Mouse (Mus musculus): ENCODE results near the gene Pus1. TPM values are rescaled to one million over a fixed set of nuclear protein-coding genes. Genes with fewer than 3 reads are reported as not detected.

Pus1 gene
- polyA plus RNA-seq (2014; fragmentation: Nextera tagmentation; extraction: Ambion mirVana): 9.8 and 11.5 TPM in 2 replicates

GRCm38 (mm10) chr5:110779998-110780760 lies at the start of gene Pus1:
TSS of gene Pus1 (minus strand) at chr5:110780659.
- H3K4me1 ChIP-seq (replicated peaks; ENCODE audit: control insufficient read depth, insufficient read depth, low read length): peaks cover 6% of the 10 kb centered on the region; the same call in 1 of the 2 replicates
- H3K9me3 ChIP-seq (ENCODE audit: control insufficient read depth, low read length): no peaks in the 10 kb centered on the region
- H3K4me3 ChIP-seq (replicated peaks; ENCODE audit: low read length): peak within 1 kb of the TSS; percentile 69
- ATAC-seq (ENCODE audit: low FRiP score) (peak; percentile 82), DNase-seq (ENCODE audit: low spot score) (peak; percentile 90)
- no peaks in the 10 kb centered on the region for H3K27me3 ChIP-seq (ENCODE audit: control insufficient read depth, insufficient read depth, low read length)
- H3K36me3 ChIP-seq (replicated peaks; ENCODE audit: control insufficient read depth, insufficient read depth): peaks cover 23% of the 10 kb centered on the region
- H3K9ac ChIP-seq: peak within 1 kb of the TSS; percentile 73
- H3K4me2 ChIP-seq (replicated peaks): peak within 1 kb of the TSS; percentile 92
- H3K27ac ChIP-seq: no peak within 1 kb of the TSS
- WGBS: 0% methylated on average over 57 of the region's 57 CpGs

DNA sequence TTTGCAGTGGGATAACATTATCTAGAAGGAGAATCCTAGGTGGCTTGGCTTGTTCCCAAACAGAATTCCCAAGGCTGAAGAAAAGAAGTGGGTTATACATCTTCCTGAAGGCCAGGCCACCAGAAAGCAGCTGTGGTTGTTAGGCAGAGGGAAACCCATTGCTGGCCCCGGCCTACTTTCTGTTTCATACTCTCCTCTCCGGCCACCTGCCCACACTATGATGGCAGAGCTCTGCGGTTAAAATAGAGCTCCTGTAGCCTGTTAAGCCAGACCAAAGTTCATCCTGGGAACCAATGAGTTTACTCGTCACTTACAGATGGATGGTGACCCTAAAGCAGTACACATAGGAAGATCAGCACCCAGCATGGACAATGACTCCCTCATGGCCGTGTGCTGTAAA lies 47.1 kb upstream of the Pus1 start:
- Histone ChIP-seq H3K4me1 (replicated peaks; ENCODE audit: control insufficient read depth, insufficient read depth, low read length) (no peaks in the 10 kb centered on the region), H3K9me3 (ENCODE audit: control insufficient read depth, low read length) (no peaks in the 10 kb centered on the region), H3K4me2 (replicated peaks) (no peak overlapping the region), H3K27ac (no peak overlapping the region), H3K9ac (no peak overlapping the region), H3K4me3 (replicated peaks; ENCODE audit: low read length) (no peak overlapping the region), H3K27me3 (ENCODE audit: control insufficient read depth, insufficient read depth, low read length) (no peaks in the 10 kb centered on the region), H3K36me3 (replicated peaks; ENCODE audit: control insufficient read depth, insufficient read depth) (no peaks in the 10 kb centered on the region)
- 96% methylated on average over 5 of the region's 5 CpGs for WGBS
- DNase-seq (ENCODE audit: low spot score) (no peak), ATAC-seq (ENCODE audit: low FRiP score) (no peak)

GRCm38 (mm10) chr5:110826781-110827495 lies 46.5 kb upstream of the Pus1 start:
- no peak overlapping the region for H3K27ac ChIP-seq
- H3K4me2 ChIP-seq (replicated peaks): no peak overlapping the region
- no peaks in the 10 kb centered on the region for H3K27me3 ChIP-seq (ENCODE audit: control insufficient read depth, insufficient read depth, low read length)
- H3K4me3 ChIP-seq (replicated peaks; ENCODE audit: low read length): no peak overlapping the region
- 88% methylated on average over 8 of the region's 8 CpGs for WGBS
- no peaks in the 10 kb centered on the region for H3K4me1 ChIP-seq (replicated peaks; ENCODE audit: control insufficient read depth, insufficient read depth, low read length)
- H3K9ac ChIP-seq: no peak overlapping the region
- no peak for ATAC-seq (ENCODE audit: low FRiP score)
- DNase-seq (ENCODE audit: low spot score): no peak
- H3K36me3 ChIP-seq (replicated peaks; ENCODE audit: control insufficient read depth, insufficient read depth): no peaks in the 10 kb centered on the region
- H3K9me3 ChIP-seq (ENCODE audit: control insufficient read depth, low read length): no peaks in the 10 kb centered on the region

GRCm38 (mm10) chr5:110824421-110824820 lies 44.0 kb upstream of the Pus1 start:
- Histone ChIP-seq H3K27me3 (ENCODE audit: control insufficient read depth, insufficient read depth, low read length) (no peaks in the 10 kb centered on the region), H3K4me2 (replicated peaks) (no peak overlapping the region), H3K36me3 (replicated peaks; ENCODE audit: control insufficient read depth, insufficient read depth) (no peaks in the 10 kb centered on the region), H3K4me3 (replicated peaks; ENCODE audit: low read length) (no peak overlapping the region), H3K9ac (no peak overlapping the region), H3K9me3 (ENCODE audit: control insufficient read depth, low read length) (no peaks in the 10 kb centered on the region), H3K27ac (no peak overlapping the region), H3K4me1 (replicated peaks; ENCODE audit: control insufficient read depth, insufficient read depth, low read length) (no peaks in the 10 kb centered on the region)
- WGBS: 91% methylated on average over 4 of the region's 4 CpGs
- DNase-seq (ENCODE audit: low spot score): no peak
- no peak for ATAC-seq (ENCODE audit: low FRiP score)

GRCm38 (mm10) chr5:110809667-110810325 lies 29.3 kb upstream of the Pus1 start, which contains the start of gene Ulk1:
TSS of gene Ulk1 (minus strand) at chr5:110810097.
- ATAC-seq (ENCODE audit: low FRiP score) (peak; percentile 95), DNase-seq (ENCODE audit: low spot score) (peak; percentile 98)
- Histone ChIP-seq H3K27me3 (ENCODE audit: control insufficient read depth, insufficient read depth, low read length) (no peaks in the 10 kb centered on the region), H3K36me3 (replicated peaks; ENCODE audit: control insufficient read depth, insufficient read depth) (peaks cover 13% of the 10 kb centered on the region; the same call in 1 of the 2 replicates), H3K9me3 (ENCODE audit: control insufficient read depth, low read length) (no peaks in the 10 kb centered on the region), H3K4me2 (replicated peaks) (peak within 1 kb of the TSS; percentile 100), H3K4me3 (replicated peaks; ENCODE audit: low read length) (peak within 1 kb of the TSS; percentile 88), H3K4me1 (replicated peaks; ENCODE audit: control insufficient read depth, insufficient read depth, low read length) (peaks cover 30% of the 10 kb centered on the region), H3K9ac (peak within 1 kb of the TSS; percentile 95), H3K27ac (peak within 1 kb of the TSS; percentile 85)
- WGBS: under 1% methylated on average over 74 of the region's 80 CpGs

- H3K27me3 ChIP-seq (ENCODE audit: control insufficient read depth, insufficient read depth, low read length): no peaks in the 10 kb centered on the region
- H3K4me2 ChIP-seq (replicated peaks): peak overlapping the region; percentile 100
- DNase-seq (ENCODE audit: low spot score): no peak
- WGBS: 2% methylated on average over 27 of the region's 27 CpGs
- ATAC-seq (ENCODE audit: low FRiP score): peak; percentile 0; the same call in 1 of the 2 replicates
- H3K9me3 ChIP-seq (ENCODE audit: control insufficient read depth, low read length): no peaks in the 10 kb centered on the region
- peak overlapping the region; percentile 88 for H3K4me3 ChIP-seq (replicated peaks; ENCODE audit: low read length)
- H3K9ac ChIP-seq: peak overlapping the region; percentile 95
- peak overlapping the region; percentile 85 for H3K27ac ChIP-seq
- H3K4me1 ChIP-seq (replicated peaks; ENCODE audit: control insufficient read depth, insufficient read depth, low read length): peaks cover 30% of the 10 kb centered on the region
- H3K36me3 ChIP-seq (replicated peaks; ENCODE audit: control insufficient read depth, insufficient read depth): peaks cover 19% of the 10 kb centered on the region; the same call in 1 of the 2 replicates
Measured at GRCm38 (mm10) chr5:110808821-110809666, 28.6 kb upstream of the Pus1 start.

- H3K4me1 ChIP-seq (replicated peaks; ENCODE audit: control insufficient read depth, insufficient read depth, low read length): peaks cover 30% of the 10 kb centered on the region
- H3K4me2 ChIP-seq (replicated peaks): peak overlapping the region; percentile 100
- H3K4me3 ChIP-seq (replicated peaks; ENCODE audit: low read length): peak overlapping the region; percentile 88
- peak; percentile 78 for DNase-seq (ENCODE audit: low spot score)
- peak overlapping the region; percentile 95 for H3K9ac ChIP-seq
- H3K36me3 ChIP-seq (replicated peaks; ENCODE audit: control insufficient read depth, insufficient read depth): peaks cover 21% of the 10 kb centered on the region; the same call in 1 of the 2 replicates
- WGBS: 2% methylated on average over 14 of the region's 14 CpGs
- peak; percentile 39; the same call in 1 of the 2 replicates for ATAC-seq (ENCODE audit: low FRiP score)
- H3K9me3 ChIP-seq (ENCODE audit: control insufficient read depth, low read length): no peaks in the 10 kb centered on the region
- no peaks in the 10 kb centered on the region for H3K27me3 ChIP-seq (ENCODE audit: control insufficient read depth, insufficient read depth, low read length)
- no peak overlapping the region; the same call in 1 of the 2 replicates for H3K27ac ChIP-seq
Measured at GRCm38 (mm10) chr5:110808061-110808631, 27.7 kb upstream of the Pus1 start.

DNA sequence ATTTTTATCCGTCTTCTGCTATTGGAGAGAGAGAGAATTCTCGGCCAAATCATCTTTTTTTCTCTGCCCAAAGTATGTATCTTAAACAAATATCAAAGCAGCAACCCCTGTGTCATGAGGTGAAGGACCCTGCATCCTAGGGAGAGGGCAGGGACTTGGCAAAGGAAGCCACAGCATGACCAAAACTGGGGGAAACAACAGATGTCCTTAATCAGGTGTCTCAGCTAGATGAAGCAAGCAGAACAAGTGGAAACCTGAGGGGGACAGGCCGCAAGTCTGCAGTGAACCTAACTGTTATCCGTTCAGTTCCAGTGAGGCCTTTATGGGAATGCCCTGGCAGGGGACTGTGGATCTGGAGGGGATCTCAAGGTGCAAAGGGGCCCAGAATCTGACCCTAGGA lies 27.0 kb upstream of the Pus1 start:
- Histone ChIP-seq H3K9me3 (ENCODE audit: control insufficient read depth, low read length) (no peaks in the 10 kb centered on the region), H3K4me3 (replicated peaks; ENCODE audit: low read length) (peak overlapping the region; percentile 88), H3K9ac (peak overlapping the region; percentile 95), H3K27ac (no peak overlapping the region), H3K4me1 (replicated peaks; ENCODE audit: control insufficient read depth, insufficient read depth, low read length) (peaks cover 30% of the 10 kb centered on the region), H3K36me3 (replicated peaks; ENCODE audit: control insufficient read depth, insufficient read depth) (peaks cover 28% of the 10 kb centered on the region; the same call in 1 of the 2 replicates), H3K4me2 (replicated peaks) (peak overlapping the region; percentile 100), H3K27me3 (ENCODE audit: control insufficient read depth, insufficient read depth, low read length) (no peaks in the 10 kb centered on the region)
- 86% methylated on average over 4 of the region's 4 CpGs for WGBS
- DNase-seq (ENCODE audit: low spot score): no peak
- ATAC-seq (ENCODE audit: low FRiP score): no peak
